Mouse (Mus musculus) ovary, postnatal 36 days (tissue): ENCODE data around the gene Nutf2-ps1.

Experiments used
- DNase-seq: peaks from one replicate; pipeline ENCODE4 v3.0.0; 2022; ENCODE audit warnings: low spot score, mixed read lengths

Gene Nutf2-ps1

GRCm38 (mm10) chr19:53571056-53571455, 17.8 kb downstream of the Nutf2-ps1 start:
- DNase-seq = no peak

- no peak for DNase-seq
Observed at GRCm38 (mm10) chr19:53568553-53568952, 20.3 kb downstream of the Nutf2-ps1 start.

- no peak for DNase-seq
Observed at GRCm38 (mm10) chr19:53567864-53568263, 21.0 kb downstream of the Nutf2-ps1 start.

GRCm38 (mm10) chr19:53565565-53566277, 23.1 kb downstream of the Nutf2-ps1 start:
- no peak for DNase-seq

- DNase-seq = no peak
Observed at GRCm38 (mm10) chr19:53564174-53564573, 24.7 kb downstream of the Nutf2-ps1 start.

- no peak for DNase-seq
Observed at GRCm38 (mm10) chr19:53560436-53560835, 28.4 kb downstream of the Nutf2-ps1 start.

GRCm38 (mm10) chr19:53557267-53557936, 31.5 kb downstream of the Nutf2-ps1 start:
- DNase-seq = no peak

GRCm38 (mm10) chr19:53556841-53557240, 32.0 kb downstream of the Nutf2-ps1 start:
- DNase-seq = no peak

GRCm38 (mm10) chr19:53554981-53555616, 33.8 kb downstream of the Nutf2-ps1 start:
- no peak for DNase-seq

- DNase-seq = no peak
Observed at GRCm38 (mm10) chr19:53554402-53554801, 34.5 kb downstream of the Nutf2-ps1 start.

- no peak for DNase-seq
Observed at GRCm38 (mm10) chr19:53552795-53553194, 36.1 kb downstream of the Nutf2-ps1 start.

- no peak for DNase-seq
Observed at GRCm38 (mm10) chr19:53552216-53552786, 36.6 kb downstream of the Nutf2-ps1 start.

- DNase-seq = no peak
Observed at GRCm38 (mm10) chr19:53550972-53551371, 37.9 kb downstream of the Nutf2-ps1 start.

GRCm38 (mm10) chr19:53547597-53547996, 41.3 kb downstream of the Nutf2-ps1 start:
- DNase-seq = no peak

- DNase-seq = no peak
Observed at GRCm38 (mm10) chr19:53544923-53545561, 43.8 kb downstream of the Nutf2-ps1 start.

GRCm38 (mm10) chr19:53543602-53544001, 45.3 kb downstream of the Nutf2-ps1 start:
- no peak for DNase-seq

GRCm38 (mm10) chr19:53539296-53539695, 49.6 kb downstream of the Nutf2-ps1 start:
- DNase-seq = no peak

- no peak for DNase-seq
Observed at GRCm38 (mm10) chr19:53538796-53539195, 50.1 kb downstream of the Nutf2-ps1 start.
